Mouse (Mus musculus) left cerebral cortex, postnatal 25 days (tissue): ENCODE results near the gene Eif4e1b. TPM values are rescaled to one million over a fixed set of nuclear protein-coding genes. Genes with fewer than 3 reads are reported as not detected.

Experiments
- DNase-seq, 2 experiments: peaks; one replicate each; pipeline ENCODE4 v3.0.0; 2022; ENCODE audit warnings: low spot score in 2 of 2, mixed read lengths in 1 of 2
- intact Hi-C: fragments of 180-260 bp; cut with DNase I; formaldehyde crosslinking; loops from one replicate; pipeline ENCODE4 v1.15.1; 2025
- total RNA-seq, 2 experiments: library from RNA; stranded (reverse); gene quantifications; 2 replicates each; pipeline ENCODE4 v1.2.3; 2021

Gene Eif4e1b
- total RNA-seq, 2 experiments from 2014 or later = not detected

DNA sequence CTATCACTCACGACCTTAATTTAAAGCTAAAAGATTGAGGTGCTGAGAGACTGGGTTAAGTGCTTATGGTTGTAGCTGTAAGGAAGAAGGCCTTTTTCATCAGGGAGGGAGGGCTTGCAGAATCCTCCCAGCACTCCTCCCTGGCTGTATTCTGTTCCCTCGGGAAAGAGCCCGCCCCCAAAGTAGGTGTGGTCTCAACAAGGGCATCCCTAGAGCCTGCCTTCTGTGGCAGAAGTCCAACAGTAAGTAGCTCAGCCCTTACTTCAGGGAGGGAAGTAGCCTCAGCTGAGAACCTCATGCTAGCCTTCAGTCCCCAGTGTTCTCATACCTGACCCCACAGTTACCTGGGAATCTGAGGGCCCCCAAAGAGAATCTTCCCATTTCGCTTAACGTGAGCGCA is 44.7 kb downstream of the Eif4e1b start:
- intact Hi-C loops = no loop called here
- DNase-seq = no peak

DNA sequence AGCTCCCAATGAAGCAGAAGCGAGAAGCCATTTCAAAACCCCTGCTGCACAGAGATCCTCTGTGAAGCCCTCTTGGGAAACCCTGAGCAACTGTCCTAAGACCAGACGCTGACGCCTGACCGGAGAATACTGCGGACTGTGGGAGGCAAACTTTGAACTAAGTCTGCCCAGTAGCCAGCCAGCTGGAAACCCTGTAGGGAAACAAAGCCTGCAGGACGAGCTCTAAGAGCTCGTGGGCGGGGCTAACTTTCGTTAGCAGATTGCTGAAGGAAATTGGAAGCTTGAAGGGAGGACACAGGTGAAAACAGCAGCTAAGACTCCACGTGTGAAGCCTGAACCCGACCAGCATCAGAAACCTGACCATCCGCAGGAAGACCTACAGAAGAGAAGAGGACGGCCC is 45.7 kb downstream of the Eif4e1b start:
- intact Hi-C loops = no loop called here
- no peak for DNase-seq

DNA sequence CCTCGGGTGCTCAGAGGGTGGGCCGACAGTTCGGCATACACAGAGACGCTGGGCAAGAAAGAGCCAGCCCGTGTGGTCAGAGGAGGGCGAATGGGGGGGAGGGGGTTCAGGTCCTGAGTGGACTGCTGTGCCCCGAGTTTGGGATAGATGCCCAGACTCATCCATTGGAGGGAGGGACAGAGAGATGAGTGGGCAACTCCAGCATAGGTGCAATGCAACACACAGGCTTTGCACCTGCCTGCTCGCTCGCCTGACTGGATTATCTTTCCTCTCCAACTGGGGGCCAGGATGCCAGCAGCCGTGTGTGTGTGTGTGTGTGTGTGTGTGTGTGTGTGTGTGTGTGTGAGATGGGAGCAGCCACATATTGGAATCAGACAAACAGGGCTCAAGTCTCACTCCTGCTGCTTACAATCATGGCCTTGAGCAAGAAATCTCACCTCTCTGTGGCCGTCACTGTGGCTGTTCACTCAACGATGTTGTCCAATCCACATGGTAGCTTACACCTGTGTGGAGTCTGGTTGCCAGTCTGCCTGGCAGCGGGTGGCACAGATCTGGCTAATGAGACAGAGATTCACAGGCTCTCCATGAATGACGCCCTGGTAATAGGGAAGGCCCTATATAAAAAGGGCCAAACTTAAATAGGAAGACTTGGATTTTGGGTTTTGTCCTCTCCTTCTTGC is 52.7 kb downstream of the Eif4e1b start:
- intact Hi-C loops = no loop called here
- DNase-seq = no peak

DNA sequence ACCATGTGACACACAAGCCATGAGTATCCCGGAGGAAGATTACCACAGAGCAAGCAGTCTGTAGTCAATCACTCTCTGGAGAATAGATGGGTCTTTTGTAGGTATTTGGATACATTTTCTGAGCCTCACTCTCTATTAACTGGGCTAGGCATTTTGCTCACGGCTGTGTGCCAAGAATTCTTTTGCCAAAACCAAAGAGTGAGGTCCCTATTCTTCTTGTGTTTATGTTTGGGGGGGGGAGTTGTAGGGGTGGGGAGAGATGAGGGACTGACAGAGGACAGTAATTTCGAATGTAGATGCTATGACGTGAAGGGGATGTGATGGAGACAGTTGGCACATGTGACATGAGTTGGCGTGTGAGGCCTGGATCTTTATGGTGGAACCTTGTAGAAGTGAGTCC is 53.3 kb downstream of the Eif4e1b start:
- intact Hi-C loops = no loop called here
- no peak for DNase-seq

DNA sequence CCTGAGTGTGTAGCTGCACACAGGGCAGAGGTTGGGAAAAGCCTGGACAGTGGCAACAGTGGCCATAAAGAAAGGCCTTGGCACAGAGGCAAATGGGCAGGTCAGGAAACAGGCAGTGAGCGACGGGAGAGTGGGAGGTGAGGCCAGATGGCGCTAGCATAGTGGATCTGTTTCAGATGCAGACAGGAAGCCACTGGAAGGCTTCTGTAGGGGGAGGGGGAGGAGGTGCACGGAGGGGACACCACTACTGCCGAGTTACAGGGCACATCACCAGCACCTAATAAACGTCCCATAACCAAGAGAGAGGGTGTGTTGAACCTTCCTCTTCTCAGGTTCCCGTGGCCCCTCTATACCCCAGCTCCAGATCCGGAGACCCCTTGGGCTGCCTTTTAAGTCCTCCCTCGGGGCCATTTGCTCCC is 53.7 kb downstream of the Eif4e1b start:
- intact Hi-C loops = no loop called here
- peak in 1 of 2 experiments; percentile 60 for DNase-seq

Other genes with a start within 250 kb of the Eif4e1b start
- gene 4833439L19Rik, start 218.6 kb upstream of the Eif4e1b start, total RNA-seq = 100 to 1,000 TPM; 137 to 143 TPM
- 10 to 100 TPM; 22.0 to 24.0 TPM for gene Arl10, start 209.0 kb upstream of the Eif4e1b start, total RNA-seq
- 10 to 100 TPM; 19.7 to 26.9 TPM for gene Nop16, start 193.9 kb upstream of the Eif4e1b start, total RNA-seq
- 100 to 1,000 TPM; 151 TPM for gene Higd2a, start 193.8 kb upstream of the Eif4e1b start, total RNA-seq
- gene Cltb, start 172.7 kb upstream of the Eif4e1b start, total RNA-seq = 100 to 1,000 TPM; 308 to 312 TPM
- 10 to 100 TPM; 51.6 to 61.1 TPM for gene Faf2, start 162.2 kb upstream of the Eif4e1b start, total RNA-seq
- gene Rnf44, start 90.1 kb upstream of the Eif4e1b start, total RNA-seq = 100 to 1,000 TPM; 166 to 176 TPM
- under 1 TPM; 0.14 to 0.23 TPM for gene Cdhr2, start 82.5 kb upstream of the Eif4e1b start, total RNA-seq
- gene Gprin1, start 34.1 kb upstream of the Eif4e1b start, total RNA-seq = 100 to 1,000 TPM; 120 to 145 TPM
- 100 to 1,000 TPM; 785 to 906 TPM for gene Sncb, start 17.4 kb upstream of the Eif4e1b start, total RNA-seq
- 10 to 100 TPM; 69.3 to 79.1 TPM for gene Tspan17, start 5.4 kb downstream of the Eif4e1b start, total RNA-seq
- 10 to 100 TPM; 83.6 to 96.6 TPM for gene Unc5a, start 165.4 kb downstream of the Eif4e1b start, total RNA-seq
- 1 to 10 TPM; 1.5 TPM for gene Hk3, start 237.4 kb downstream of the Eif4e1b start, total RNA-seq